Mouse (Mus musculus) midbrain, embryonic 14.5 days (tissue): Measurements from ENCODE around the gene Plcd3. TPM values are rescaled to one million over a fixed set of nuclear protein-coding genes. Genes with fewer than 3 reads are reported as not detected.

Experiments used
- ATAC-seq: fragments of 200-750 bp; cut with Nextera tagmentation; 2 replicates; pipeline ENCODE4 v1.8.0; 2017; ENCODE audit warnings: moderate number of reproducible peaks, moderate library complexity; ENCODE audit not compliant: low FRiP score, low TSS enrichment
- DNase-seq: peaks from one replicate; pipeline ENCODE4 v3.0.0-alpha.2; 2015
- H3K27ac ChIP-seq: fragments of 300-500 bp; sonication (generic); replicated peaks from 2 replicates; pipeline ENCODE4 v1.5.1; 2014; ENCODE audit warnings: mild to moderate bottlenecking, low read depth, low read length, moderate library complexity
- H3K27me3 ChIP-seq: fragments of 300-500 bp; sonication (generic); 2 replicates; pipeline ENCODE4 v1.6.1; 2014; ENCODE audit warnings: low read length, control low read depth, mixed read lengths; ENCODE audit not compliant: control insufficient read depth, insufficient read depth
- H3K36me3 ChIP-seq: fragments of 300-500 bp; sonication (generic); 2 replicates; pipeline ENCODE4 v1.6.1; 2014; ENCODE audit warnings: low read length, control low read depth; ENCODE audit not compliant: control insufficient read depth, insufficient read depth
- H3K4me1 ChIP-seq: fragments of 300-500 bp; sonication (generic); 2 replicates; pipeline ENCODE4 v1.6.1; 2014; ENCODE audit warnings: mild to moderate bottlenecking, antibody characterized with exemption, low read length, control low read depth; ENCODE audit not compliant: control insufficient read depth, insufficient read depth
- H3K4me2 ChIP-seq: fragments of 300-500 bp; sonication (generic); 2 replicates; pipeline ENCODE4 v1.6.1; 2014; ENCODE audit warnings: mild to moderate bottlenecking, low read length, moderate library complexity
- H3K4me3 ChIP-seq: fragments of 300-500 bp; sonication (generic); replicated peaks from 2 replicates; pipeline ENCODE4 v1.5.1; 2014; ENCODE audit warnings: low read depth, low read length
- H3K9ac ChIP-seq: fragments of 300-500 bp; sonication (generic); replicated peaks from 2 replicates; pipeline ENCODE4 v1.6.1; 2014; ENCODE audit warnings: mild to moderate bottlenecking, low read length, moderate library complexity
- H3K9me3 ChIP-seq: fragments of 300-500 bp; sonication (generic); 2 replicates; pipeline ENCODE4 v1.6.1; 2016; ENCODE audit warnings: low read length, control low read depth, mixed read lengths; ENCODE audit not compliant: control insufficient read depth
- WGBS: fragments of 180-500 bp; shearing (Covaris S2); extraction: QIAGEN DNeasy Blood & Tissue Kit; methylation state at CpG from one replicate; pipeline ENCODE4 v1.1.7; 2014; 5-methylcytosine and 5-hydroxymethylcytosine counted together
- polyA plus RNA-seq: library from polyadenylated mRNA; unstranded; fragments of >200 nt; fragmentation: Nextera tagmentation; extraction: Ambion mirVana; gene quantifications from 2 replicates; pipeline ENCODE4 v1.2.1, GENCODE M21; 2014

The Plcd3 gene
- polyA plus RNA-seq, 1 experiment from 2014 or later = 0.92 TPM

- Histone ChIP-seq H3K27me3 (no peaks in the 10 kb centered on the region), H3K4me3 (no peak overlapping the region), H3K27ac (no peak overlapping the region), H3K4me1 (no peaks in the 10 kb centered on the region), H3K36me3 (peaks cover 61% of the 10 kb centered on the region), H3K9ac (no peak overlapping the region), H3K9me3 (no peaks in the 10 kb centered on the region), H3K4me2 (no peak overlapping the region)
- ATAC-seq (no peak), DNase-seq (no peak)
- WGBS = 93% methylated on average over 6 of the region's 6 CpGs
Observed at GRCm38 (mm10) chr11:103052078-103052477, 49.4 kb downstream of the Plcd3 start.

- H3K36me3 ChIP-seq = peaks cover 61% of the 10 kb centered on the region
- WGBS = 89% methylated on average over 8 of the region's 8 CpGs
- ATAC-seq (no peak), DNase-seq (no peak)
- H3K9ac ChIP-seq = no peak overlapping the region
- no peaks in the 10 kb centered on the region for H3K9me3 ChIP-seq
- no peak overlapping the region for H3K27ac ChIP-seq
- H3K4me2 ChIP-seq = no peak overlapping the region
- no peak overlapping the region for H3K4me3 ChIP-seq
- no peaks in the 10 kb centered on the region for H3K27me3 ChIP-seq
- no peaks in the 10 kb centered on the region for H3K4me1 ChIP-seq
Observed at GRCm38 (mm10) chr11:103051249-103051691, 50.2 kb downstream of the Plcd3 start.

GRCm38 (mm10) chr11:103050153-103050552 lies 51.3 kb downstream of the Plcd3 start:
- Histone ChIP-seq H3K9ac (no peak overlapping the region), H3K27me3 (no peaks in the 10 kb centered on the region), H3K4me3 (no peak overlapping the region), H3K4me1 (no peaks in the 10 kb centered on the region), H3K27ac (no peak overlapping the region), H3K4me2 (no peak overlapping the region), H3K9me3 (no peaks in the 10 kb centered on the region), H3K36me3 (peaks cover 61% of the 10 kb centered on the region)
- WGBS = 88% methylated on average over 9 of the region's 9 CpGs
- ATAC-seq (no peak), DNase-seq (no peak)

GRCm38 (mm10) chr11:103049611-103050010 lies 51.8 kb downstream of the Plcd3 start:
- Histone ChIP-seq H3K9ac (no peak overlapping the region), H3K27me3 (no peaks in the 10 kb centered on the region), H3K36me3 (peaks cover 65% of the 10 kb centered on the region), H3K4me3 (no peak overlapping the region), H3K27ac (no peak overlapping the region), H3K4me2 (no peak overlapping the region), H3K4me1 (no peaks in the 10 kb centered on the region), H3K9me3 (no peaks in the 10 kb centered on the region)
- DNase-seq (no peak), ATAC-seq (no peak)
- WGBS = 95% methylated on average over 5 of the region's 5 CpGs

DNA sequence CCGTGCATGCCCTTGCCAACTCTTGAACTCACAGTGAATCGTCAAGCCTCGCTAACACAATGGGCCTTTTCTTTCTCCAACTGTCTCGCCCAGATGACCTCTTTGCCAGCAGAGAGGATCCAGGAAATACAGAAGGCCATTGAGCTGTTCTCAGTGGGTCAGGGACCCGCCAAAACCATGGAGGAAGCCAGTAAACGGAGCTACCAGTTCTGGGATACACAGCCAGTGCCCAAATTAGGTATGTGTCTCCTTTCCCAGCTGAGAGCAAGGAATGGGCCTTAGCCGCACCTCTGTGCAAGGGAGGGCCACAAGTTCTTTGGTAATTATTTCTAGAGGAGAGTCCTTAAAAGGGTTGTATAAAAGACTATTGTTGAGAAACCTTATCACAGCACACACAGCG lies 55.2 kb downstream of the Plcd3 start:
- no peaks in the 10 kb centered on the region for H3K27me3 ChIP-seq
- no peak overlapping the region for H3K9ac ChIP-seq
- no peaks in the 10 kb centered on the region for H3K9me3 ChIP-seq
- no peak overlapping the region for H3K4me3 ChIP-seq
- H3K27ac ChIP-seq = no peak overlapping the region
- H3K4me1 ChIP-seq = no peaks in the 10 kb centered on the region
- DNase-seq (no peak), ATAC-seq (no peak)
- 73% methylated on average over 8 of the region's 8 CpGs for WGBS
- no peak overlapping the region for H3K4me2 ChIP-seq
- H3K36me3 ChIP-seq = peaks cover 63% of the 10 kb centered on the region

DNA sequence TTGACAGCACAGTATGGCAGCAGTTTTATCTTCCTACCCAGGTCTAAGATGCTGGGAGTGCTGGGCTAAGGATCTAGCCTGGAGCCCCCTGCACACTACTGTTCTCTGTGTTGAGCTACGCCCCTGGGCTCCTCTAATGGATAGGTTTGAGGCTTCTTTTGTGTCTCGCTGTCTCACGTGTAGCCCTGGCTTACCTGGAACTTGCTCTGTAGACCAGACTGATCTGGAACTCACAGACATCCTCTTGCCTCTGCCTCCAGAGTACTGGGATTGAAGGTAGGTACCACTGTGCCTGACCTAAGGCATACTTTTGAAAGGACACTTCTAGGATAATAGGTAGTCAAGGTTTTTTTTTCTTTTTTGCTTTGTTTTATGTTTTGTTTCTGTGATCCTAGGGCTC lies 57.5 kb downstream of the Plcd3 start:
- DNase-seq (no peak), ATAC-seq (no peak)
- Histone ChIP-seq H3K9ac (no peak overlapping the region), H3K27me3 (no peaks in the 10 kb centered on the region), H3K9me3 (no peaks in the 10 kb centered on the region), H3K4me2 (no peak overlapping the region), H3K4me1 (no peaks in the 10 kb centered on the region), H3K27ac (no peak overlapping the region), H3K36me3 (peaks cover 49% of the 10 kb centered on the region), H3K4me3 (no peak overlapping the region)
- whole genome bisulfite sequencing = 96% methylated on average over 3 of the region's 3 CpGs

- Histone ChIP-seq H3K4me2 (no peak overlapping the region), H3K4me1 (no peaks in the 10 kb centered on the region), H3K9ac (no peak overlapping the region), H3K27me3 (no peaks in the 10 kb centered on the region), H3K9me3 (no peaks in the 10 kb centered on the region), H3K4me3 (no peak overlapping the region), H3K36me3 (peaks cover 50% of the 10 kb centered on the region), H3K27ac (no peak overlapping the region)
- WGBS = 75% methylated on average over 4 of the region's 4 CpGs
- ATAC-seq (no peak), DNase-seq (peak; percentile 32)
Observed at GRCm38 (mm10) chr11:103042828-103043227, 58.6 kb downstream of the Plcd3 start.

DNA sequence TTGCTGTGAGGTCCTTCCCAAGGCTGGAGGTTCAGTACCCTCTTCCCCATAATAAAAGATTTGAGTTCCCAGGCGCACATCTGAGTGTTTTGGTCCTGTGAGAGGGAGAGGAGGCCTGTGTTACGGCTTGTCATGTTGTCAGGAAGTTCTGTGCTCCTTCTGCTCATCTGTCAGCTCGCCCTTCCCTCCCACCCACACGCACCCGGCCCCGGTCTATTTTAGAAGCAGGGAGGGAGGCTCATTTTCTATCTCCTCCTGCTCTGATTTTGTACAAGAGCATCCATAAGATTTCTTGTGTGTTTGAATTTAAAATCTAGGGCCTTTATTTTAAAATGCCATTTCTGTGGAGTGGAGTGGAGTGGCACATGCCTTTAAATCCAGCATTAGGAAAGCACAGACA lies 63.4 kb downstream of the Plcd3 start:
- no peak overlapping the region for H3K27ac ChIP-seq
- ATAC-seq = no peak
- H3K9me3 ChIP-seq = no peaks in the 10 kb centered on the region
- DNase-seq = no peak
- H3K4me2 ChIP-seq = no peak overlapping the region
- no peak overlapping the region for H3K4me3 ChIP-seq
- H3K9ac ChIP-seq = no peak overlapping the region
- H3K36me3 ChIP-seq = peaks cover 5% of the 10 kb centered on the region; the same call in 1 of the 2 replicates
- no peaks in the 10 kb centered on the region for H3K27me3 ChIP-seq
- no peaks in the 10 kb centered on the region for H3K4me1 ChIP-seq
- 90% methylated on average over 6 of the region's 6 CpGs for WGBS

DNA sequence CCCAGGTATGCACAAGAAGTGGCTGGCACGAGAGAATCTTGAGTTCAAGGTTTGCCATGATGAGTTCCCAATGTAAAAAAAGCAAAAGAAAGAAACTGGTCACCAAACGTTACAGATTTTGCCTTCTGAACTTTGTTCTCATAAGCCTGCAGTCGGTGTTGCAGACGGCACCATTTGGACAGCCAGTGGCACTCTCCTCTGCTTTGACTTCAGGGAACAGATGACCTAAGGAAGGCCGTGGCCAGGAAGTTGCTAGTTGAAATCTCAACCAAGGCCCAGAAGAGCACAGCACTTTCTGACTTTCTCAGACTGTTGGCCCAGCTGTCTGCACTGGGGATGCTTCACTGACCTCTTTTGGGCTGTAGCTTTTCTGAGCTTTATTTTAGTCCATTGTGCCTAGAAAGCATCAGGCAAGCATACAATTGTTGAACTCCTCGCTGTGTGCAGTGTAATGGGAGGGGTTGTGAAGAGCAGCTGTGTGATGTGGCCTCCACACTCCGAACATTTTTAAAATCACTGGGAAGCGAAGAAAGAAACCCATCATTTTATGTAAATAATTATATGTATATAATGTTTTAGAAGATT lies 64.5 kb downstream of the Plcd3 start:
- no peaks in the 10 kb centered on the region for H3K4me1 ChIP-seq
- H3K4me2 ChIP-seq = no peak overlapping the region
- H3K4me3 ChIP-seq = no peak overlapping the region
- H3K27ac ChIP-seq = no peak overlapping the region
- H3K9me3 ChIP-seq = no peaks in the 10 kb centered on the region
- ATAC-seq = no peak
- WGBS = 81% methylated on average over 8 of the region's 8 CpGs
- no peaks in the 10 kb centered on the region for H3K27me3 ChIP-seq
- H3K36me3 ChIP-seq = 0 out of 2 replicates have a peak, but pooled peaks cover 4% of the 10 kb centered on the region
- no peak overlapping the region for H3K9ac ChIP-seq
- no peak for DNase-seq
